Mouse (Mus musculus): Measurements from ENCODE around the gene Gm15293. TPM values are rescaled to one million over a fixed set of nuclear protein-coding genes. Genes with fewer than 3 reads are reported as not detected.
"Not testable (repeated sequence)": the region's sequence is repeated elsewhere in the genome, so short reads cannot be mapped to it uniquely, and the experiment has no call there.

Gm15293 gene
- not detected for total RNA-seq (2021)
- long read RNA-seq, experiment 1, result 0 reads
- long read RNA-seq, experiment 2, result 0 reads

- DNase-seq, result not testable (repeated sequence)
Observed at GRCm38 (mm10) chr8:21201261-21201660, at the start of gene Gm15293. Gene Gm15293 (plus strand): TSS chr8:21201561.

GRCm38 (mm10) chr8:21161977-21162376 lies 39.4 kb upstream of the Gm15293 start, which contains the start of gene Defa22:
Gene Defa22 (plus strand): TSS chr8:21162277.
- DNase-seq, result not testable (repeated sequence)

- DNase-seq, result not testable (repeated sequence)
Observed at GRCm38 (mm10) chr8:21191314-21191713, 10.0 kb upstream of the Gm15293 start, which contains the start of gene Defa31. Gene Defa31 (plus strand): TSS chr8:21191614.

Other genes starting within 250 kb of the Gm15293 start
- not detected for gene Defa21, start 176.0 kb upstream of the Gm15293 start, total RNA-seq (2021)
- not detected for gene Defa23, start 146.5 kb upstream of the Gm15293 start, total RNA-seq (2021)
- gene Defa35, start 136.5 kb upstream of the Gm15293 start, total RNA-seq (2021), result not detected
- gene Defa25, start 117.1 kb upstream of the Gm15293 start, total RNA-seq (2021), result not detected
- gene Gm14851, start 105.5 kb upstream of the Gm15293 start, total RNA-seq (2021), result not detected
- not detected for gene Defa30, start 66.9 kb upstream of the Gm15293 start, total RNA-seq (2021)
- gene Defa22, start 39.3 kb upstream of the Gm15293 start, total RNA-seq (2021), result not detected
- not detected for gene Defa31, start 9.9 kb upstream of the Gm15293 start, total RNA-seq (2021)
- gene Gm15292, start 48.2 kb downstream of the Gm15293 start, total RNA-seq (2021), result not detected
- gene Defa27, start 114.0 kb downstream of the Gm15293 start, total RNA-seq (2021), result not detected
- gene Defa29, start 125.5 kb downstream of the Gm15293 start, total RNA-seq (2021), result not detected
- not detected for gene Defa2, start 177.0 kb downstream of the Gm15293 start, total RNA-seq (2021)
- not detected for gene Defa33, start 190.2 kb downstream of the Gm15293 start, total RNA-seq (2021)
- gene Defa36, start 225.8 kb downstream of the Gm15293 start, total RNA-seq (2021), result not detected

Data from heart, adult 18-20 months (tissue).